Mouse (Mus musculus) hindlimb bud, embryonic 11.5 days (tissue): ENCODE measurements around the gene Meaf6.
A peak's percentile ranks its signal among the peaks of the same experiment; 100 is the strongest.

Experiments
- DNase-seq: peaks from one replicate; pipeline ENCODE4 v3.0.0-alpha.2; 2012; ENCODE audit warnings: low read depth, low spot score; ENCODE audit errors: extremely low spot score

Meaf6 gene

GRCm38 (mm10) chr4:125115710-125116089 lies 30.8 kb downstream of the Meaf6 start:
- DNase-seq: no peak

GRCm38 (mm10) chr4:125116090-125116861 lies 31.3 kb downstream of the Meaf6 start:
- no peak for DNase-seq

GRCm38 (mm10) chr4:125116929-125117328 lies 32.0 kb downstream of the Meaf6 start:
- DNase-seq: no peak

GRCm38 (mm10) chr4:125117902-125118320 lies 33.0 kb downstream of the Meaf6 start:
- no peak for DNase-seq

GRCm38 (mm10) chr4:125119070-125119469 lies 34.1 kb downstream of the Meaf6 start:
- no peak for DNase-seq

GRCm38 (mm10) chr4:125119721-125120120 lies 34.8 kb downstream of the Meaf6 start:
- DNase-seq: no peak

- DNase-seq: no peak
Observed at GRCm38 (mm10) chr4:125122431-125123278, 37.7 kb downstream of the Meaf6 start.

GRCm38 (mm10) chr4:125123279-125123671 lies 38.3 kb downstream of the Meaf6 start:
- DNase-seq: no peak

- no peak for DNase-seq
Observed at GRCm38 (mm10) chr4:125124424-125125209, 39.7 kb downstream of the Meaf6 start.

GRCm38 (mm10) chr4:125125361-125125921 lies 40.5 kb downstream of the Meaf6 start:
- no peak for DNase-seq

- no peak for DNase-seq
Observed at GRCm38 (mm10) chr4:125126186-125126585, 41.3 kb downstream of the Meaf6 start.

- no peak for DNase-seq
Observed at GRCm38 (mm10) chr4:125126761-125127160, 41.8 kb downstream of the Meaf6 start.

- no peak for DNase-seq
Observed at GRCm38 (mm10) chr4:125127305-125128084, 42.6 kb downstream of the Meaf6 start, which contains the start of gene Zc3h12a. Gene Zc3h12a (minus strand): TSS chr4:125127840.

- no peak for DNase-seq
Observed at GRCm38 (mm10) chr4:125131493-125131892, 46.6 kb downstream of the Meaf6 start.

- peak; percentile 71 for DNase-seq
Observed at GRCm38 (mm10) chr4:125132394-125132793, 47.5 kb downstream of the Meaf6 start.

- DNase-seq: no peak
Observed at GRCm38 (mm10) chr4:125134192-125134591, 49.3 kb downstream of the Meaf6 start.

GRCm38 (mm10) chr4:125134631-125135030 lies 49.7 kb downstream of the Meaf6 start:
- DNase-seq: no peak

GRCm38 (mm10) chr4:125135076-125135855 lies 50.3 kb downstream of the Meaf6 start:
- DNase-seq: no peak

GRCm38 (mm10) chr4:125136303-125136888 lies 51.5 kb downstream of the Meaf6 start:
- no peak for DNase-seq
